Mouse (Mus musculus) thymus, postnatal 0 days (tissue): ENCODE data around the gene Ifi27l2b. TPM values are rescaled to one million over a fixed set of nuclear protein-coding genes. Genes with fewer than 3 reads are reported as not detected.
A peak's percentile ranks its signal among the peaks of the same experiment; 100 is the strongest.
"Not testable (repeated sequence)": the region's sequence is repeated elsewhere in the genome, so short reads cannot be mapped to it uniquely, and the experiment has no call there.

Experiments
- DNase-seq: peaks from one replicate; pipeline ENCODE4 v3.0.0-alpha.2; 2015; ENCODE audit warnings: low spot score
- polyA plus RNA-seq: library from polyadenylated mRNA; unstranded; fragments of >200 nt; fragmentation: Nextera tagmentation; extraction: Ambion mirVana; gene quantifications from 2 replicates; pipeline ENCODE4 v1.2.1, GENCODE M21; 2015

Ifi27l2b gene
- 0.25 and 0.46 TPM in 2 replicates for polyA plus RNA-seq

- no peak for DNase-seq
Observed at GRCm38 (mm10) chr12:103457140-103457539, at the start of gene Ifi27l2b. Gene Ifi27l2b, minus strand, starts transcription at chr12:103457223.

DNA sequence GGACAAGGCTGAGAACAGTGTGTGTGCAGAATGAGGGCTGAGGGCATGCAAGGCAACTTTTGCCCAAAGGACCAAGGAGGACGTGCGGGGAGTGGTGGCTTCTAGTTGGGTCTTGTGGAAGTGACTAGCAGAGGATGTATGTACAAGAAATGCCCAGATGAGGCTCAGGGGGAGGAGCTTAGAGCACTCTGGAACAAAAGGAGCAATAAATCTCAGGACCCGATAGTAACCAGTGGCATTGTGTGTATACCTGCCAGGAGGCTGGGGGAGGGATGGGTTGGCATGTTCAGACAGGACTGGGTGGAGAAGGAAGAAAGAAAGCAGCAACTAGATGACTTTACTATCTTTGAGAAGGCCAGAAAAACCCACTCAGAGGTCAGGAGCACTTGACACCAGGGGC is 47.4 kb upstream of the Ifi27l2b start:
- DNase-seq: no peak

DNA sequence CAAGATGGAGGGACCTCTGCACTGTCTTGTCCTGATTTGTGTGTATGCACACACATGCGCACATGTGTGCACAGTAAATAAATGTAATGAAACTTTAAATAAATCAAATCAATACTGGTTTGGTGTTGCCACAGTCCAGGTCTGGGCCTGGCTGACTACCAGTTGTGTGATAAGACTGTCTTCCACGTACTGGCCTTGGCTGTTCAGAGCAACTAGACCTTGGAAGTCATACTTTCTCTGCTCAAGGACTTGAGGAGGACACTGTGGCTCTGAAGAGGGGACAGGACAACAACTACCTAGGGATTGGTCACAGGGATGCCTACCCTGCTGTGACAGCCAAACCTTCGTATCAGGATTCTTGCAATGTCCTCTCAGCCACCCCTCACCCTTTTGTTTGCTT is 46.3 kb upstream of the Ifi27l2b start:
- no peak for DNase-seq

DNA sequence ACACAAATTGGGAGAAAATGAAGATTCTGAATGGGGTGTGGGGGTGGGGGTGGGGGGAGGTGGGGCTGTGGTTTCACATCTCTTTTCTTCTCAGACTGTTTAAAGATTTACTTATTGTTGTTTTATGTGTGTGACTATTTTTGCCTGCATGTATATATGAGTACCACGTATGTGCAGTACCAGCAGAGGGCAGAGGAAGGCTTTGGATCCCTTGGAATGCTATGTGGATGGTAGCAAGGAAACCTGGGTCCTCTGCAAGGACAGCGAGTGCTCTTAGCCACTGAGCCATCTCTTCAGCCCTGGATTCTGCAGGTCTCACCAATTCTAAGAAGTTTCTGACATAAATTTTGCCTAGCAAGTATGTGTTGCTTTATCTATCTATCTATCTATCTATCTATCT is 42.2 kb upstream of the Ifi27l2b start:
- DNase-seq: no peak

DNA sequence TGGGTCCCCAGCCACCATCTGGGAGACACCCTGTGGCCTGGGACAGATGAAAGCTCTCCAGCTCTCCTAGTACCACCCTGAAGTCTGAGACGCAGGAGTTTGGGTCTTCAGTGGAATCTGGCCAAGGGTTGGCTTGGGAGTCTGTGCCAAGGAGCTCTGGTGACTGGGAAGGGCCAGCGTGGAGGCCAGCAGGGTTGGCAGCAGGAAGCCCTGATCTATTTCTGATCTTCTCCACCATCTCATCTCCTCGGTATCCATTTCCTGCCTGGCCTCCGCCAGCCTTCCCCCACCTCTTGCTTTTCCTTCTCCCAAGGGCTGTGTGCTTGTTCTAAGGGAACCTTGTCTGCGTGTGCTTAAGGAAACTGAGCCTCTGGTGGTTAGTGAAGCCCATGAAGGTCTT is 41.7 kb upstream of the Ifi27l2b start:
- DNase-seq: no peak

DNA sequence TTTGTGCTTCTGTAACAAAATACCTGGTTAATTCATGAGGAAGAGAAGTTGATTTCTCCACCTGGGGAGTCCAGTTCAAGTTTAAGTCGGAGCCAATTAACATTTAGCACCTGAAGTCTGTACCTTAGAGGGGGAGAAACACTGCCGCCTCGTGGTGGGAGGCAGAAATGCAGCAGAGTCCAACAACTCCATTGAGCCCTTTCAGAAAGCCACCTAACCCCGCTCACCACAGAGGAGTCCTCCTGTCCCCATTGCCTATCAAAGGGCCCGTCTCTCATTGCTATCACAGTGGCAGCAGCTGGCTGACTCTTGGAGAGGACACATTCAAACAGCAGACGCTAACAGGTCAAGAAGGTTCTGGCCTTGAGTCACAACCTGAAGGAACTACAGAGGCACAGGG is 37.5 kb upstream of the Ifi27l2b start:
- DNase-seq: peak; percentile 64

- DNase-seq: peak; percentile 73
Observed at GRCm38 (mm10) chr12:103492767-103493166, 35.7 kb upstream of the Ifi27l2b start.

GRCm38 (mm10) chr12:103491091-103491730 is 34.2 kb upstream of the Ifi27l2b start:
- no peak for DNase-seq

DNA sequence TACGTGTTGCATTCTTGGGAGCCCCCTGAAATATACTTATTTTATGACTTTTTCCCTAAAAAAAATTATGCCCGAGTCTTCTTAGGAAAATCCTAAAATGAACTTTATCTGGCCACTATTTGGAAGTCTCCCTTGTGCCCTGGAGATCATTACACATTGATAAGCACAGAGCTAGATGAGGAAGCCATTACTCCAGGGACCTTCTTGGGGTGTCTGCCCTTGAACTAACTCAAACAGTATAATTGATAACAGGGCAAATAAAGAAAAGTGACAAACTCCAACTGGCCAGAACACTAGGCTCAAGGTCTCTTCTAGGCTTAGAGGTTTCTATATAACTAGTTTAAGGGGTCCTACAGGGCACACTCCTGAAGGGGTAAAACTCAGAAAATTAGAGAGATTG is 30.7 kb upstream of the Ifi27l2b start:
- DNase-seq: no peak

DNA sequence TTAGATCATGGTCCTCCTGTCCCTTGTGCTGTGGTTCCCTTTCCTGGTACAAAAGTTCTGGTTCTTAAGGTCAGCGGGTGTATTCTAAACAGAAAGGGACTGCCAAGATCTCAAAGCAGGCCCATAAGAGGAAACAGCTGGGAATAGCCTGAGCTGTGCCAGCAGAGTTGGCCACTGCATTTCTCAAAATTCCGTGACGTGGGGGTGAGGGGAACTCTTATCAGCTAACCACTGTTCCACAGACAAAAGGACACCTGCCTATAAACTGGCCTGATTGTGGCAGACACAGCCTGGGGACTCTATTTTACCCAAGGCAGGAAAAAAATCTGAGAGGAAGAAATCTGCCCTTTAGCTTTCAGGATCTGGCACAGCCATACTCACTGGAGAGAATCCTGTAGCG is 30.3 kb upstream of the Ifi27l2b start:
- no peak for DNase-seq

DNA sequence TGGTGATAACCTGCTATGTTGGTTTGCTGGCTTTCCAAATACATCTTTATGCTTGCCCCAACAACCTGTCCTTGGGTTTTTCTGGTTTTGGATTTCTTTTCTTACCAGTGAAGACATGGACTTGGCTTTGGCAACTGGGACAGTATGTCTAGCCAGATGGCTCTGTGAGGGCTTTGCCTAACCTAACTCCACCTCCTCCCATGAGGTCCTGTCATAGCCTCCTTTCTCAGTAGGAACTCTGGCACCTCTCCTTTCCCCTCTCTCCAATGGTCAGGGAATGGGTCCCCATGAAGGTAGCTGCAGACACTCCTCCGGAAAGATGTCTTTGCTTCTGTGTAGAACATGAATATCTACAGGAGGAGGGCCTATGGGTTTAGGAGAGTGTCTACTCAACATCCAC is 29.7 kb upstream of the Ifi27l2b start:
- no peak for DNase-seq

DNA sequence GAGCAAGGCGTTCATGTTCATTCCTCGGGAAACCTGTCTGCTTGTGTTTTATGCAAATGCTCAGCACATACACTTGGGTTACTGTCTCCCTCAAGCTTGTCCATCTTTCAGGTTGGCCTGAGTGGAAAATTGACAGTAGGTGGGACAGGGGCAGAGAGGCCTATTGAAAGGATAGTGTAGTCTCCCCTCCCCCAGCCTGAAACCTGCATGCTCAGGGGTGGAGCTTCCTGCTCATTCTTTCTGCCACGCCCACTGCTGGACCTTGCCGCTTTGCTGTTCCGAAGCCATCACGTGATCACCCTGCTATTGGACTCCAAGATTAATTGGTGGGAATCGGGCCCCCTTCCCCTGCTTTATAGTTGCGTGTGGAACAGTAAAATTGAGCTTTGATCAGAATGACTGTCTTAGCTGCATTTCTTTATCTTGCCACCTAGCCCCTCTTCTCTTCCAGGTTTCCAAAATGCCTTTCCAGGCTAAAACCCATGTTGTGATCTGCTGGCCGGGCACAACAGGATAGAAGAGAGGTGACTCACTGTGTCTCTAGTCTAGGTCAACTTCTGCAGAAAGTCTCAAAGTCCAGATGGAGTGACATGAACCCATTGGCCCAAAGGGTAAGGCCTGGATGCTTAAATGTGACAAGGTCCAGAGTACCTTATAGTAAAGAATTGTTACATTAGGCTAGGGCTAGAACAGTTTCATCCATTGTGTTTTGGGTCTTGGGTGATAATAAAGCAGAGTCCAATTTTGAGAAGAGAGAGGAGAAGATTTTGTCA is 27.4 kb upstream of the Ifi27l2b start:
- not testable (repeated sequence) for DNase-seq

DNA sequence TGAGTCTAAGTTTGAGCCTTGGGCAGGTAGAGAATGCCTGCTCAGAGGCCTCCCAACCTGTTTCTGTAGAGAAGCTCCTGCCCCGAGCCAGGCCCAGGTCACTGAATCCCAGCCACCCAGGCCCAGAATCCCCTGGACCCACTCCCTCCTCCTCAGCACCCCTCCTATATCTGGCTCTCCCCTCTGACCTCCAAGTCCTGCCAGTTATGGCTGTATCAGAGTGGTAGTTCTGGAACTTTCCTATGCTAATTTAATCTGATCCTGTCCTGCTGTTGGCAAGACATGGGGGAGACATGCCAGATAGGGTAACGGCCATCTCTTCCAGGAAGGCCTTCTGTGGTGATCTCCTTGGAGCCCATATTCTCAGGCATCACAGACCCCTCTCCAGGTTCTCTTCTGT is 25.8 kb upstream of the Ifi27l2b start:
- no peak for DNase-seq

- no peak for DNase-seq
Observed at GRCm38 (mm10) chr12:103481671-103482070, 24.6 kb upstream of the Ifi27l2b start.

DNA sequence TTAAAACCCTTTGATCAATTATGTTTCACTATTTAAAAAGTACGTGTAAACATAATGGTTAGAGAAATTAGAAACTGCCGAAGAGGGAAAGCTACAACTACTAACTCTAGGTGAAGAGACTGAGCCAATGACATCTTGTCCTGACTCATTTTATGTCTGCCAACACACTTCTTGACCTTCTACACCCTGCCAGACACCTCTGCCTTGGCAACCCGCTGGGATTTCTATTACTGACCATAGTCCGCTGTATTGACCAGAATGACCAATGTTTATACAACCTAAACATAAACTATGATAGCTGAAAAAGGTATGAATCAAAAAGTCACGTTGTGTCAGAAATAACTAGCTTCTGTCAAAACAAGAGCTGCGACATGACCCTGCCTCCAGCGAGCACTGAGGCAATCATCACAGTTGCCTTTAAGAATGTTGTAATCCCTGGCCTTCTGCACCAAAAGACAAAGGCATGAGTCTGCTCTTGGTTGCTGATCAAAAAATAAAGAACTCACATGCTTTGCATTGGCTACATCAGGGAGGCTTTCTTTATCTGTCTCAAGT is 20.5 kb upstream of the Ifi27l2b start:
- no peak for DNase-seq

DNA sequence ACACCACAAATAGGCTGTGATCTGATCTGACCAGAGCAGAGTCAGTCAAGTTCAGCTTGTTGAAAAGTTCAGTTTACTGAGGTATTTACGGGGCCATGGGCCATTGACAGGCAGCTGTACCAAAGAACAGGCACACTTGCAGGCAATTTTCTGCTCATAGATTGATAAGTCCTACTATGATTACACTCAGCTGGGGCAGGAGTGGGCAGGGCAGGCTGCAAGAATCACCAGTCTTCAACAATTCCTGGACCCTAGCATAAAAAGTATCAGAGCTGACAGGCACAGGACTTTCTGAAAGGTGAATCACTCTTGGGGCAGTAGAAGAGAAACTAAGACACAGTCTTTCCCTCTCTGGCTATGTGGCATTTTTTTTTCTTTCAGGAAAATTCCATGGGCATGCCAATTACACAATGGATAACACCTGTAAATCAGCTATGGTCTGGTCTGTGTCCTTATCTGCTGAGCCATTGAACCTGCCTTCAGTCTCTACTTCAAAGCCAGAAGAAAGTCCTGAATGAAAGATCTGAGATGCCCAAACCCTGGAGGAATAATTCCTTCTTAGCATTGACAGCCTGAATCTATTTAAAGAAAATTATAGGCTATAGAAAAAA is 19.9 kb upstream of the Ifi27l2b start:
- no peak for DNase-seq

- DNase-seq: no peak
Observed at GRCm38 (mm10) chr12:103474481-103474880, 17.5 kb upstream of the Ifi27l2b start.

DNA sequence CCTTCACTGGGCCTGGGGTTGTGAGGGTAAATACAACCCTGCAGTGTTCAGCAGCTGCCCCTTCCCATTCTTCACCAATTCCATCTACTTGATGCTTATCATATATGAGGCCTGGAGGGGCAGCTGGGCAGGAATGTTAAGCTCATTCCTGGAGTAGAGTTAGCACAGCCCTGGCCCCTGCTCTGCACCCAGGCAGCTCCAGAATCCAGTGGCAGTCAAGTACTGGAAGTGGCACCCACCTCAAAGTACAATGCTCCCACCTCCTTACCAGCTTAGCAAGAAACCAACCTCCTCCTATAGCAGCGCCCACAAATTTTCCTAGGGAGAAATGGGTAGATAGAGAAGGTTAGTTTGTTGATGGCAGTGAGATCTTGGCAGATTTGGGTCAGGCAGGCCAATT is 296 bp downstream of the Ifi27l2b start:
- DNase-seq: not testable (repeated sequence)

- DNase-seq: no peak
Observed at GRCm38 (mm10) chr12:103453361-103453760, 3.7 kb downstream of the Ifi27l2b start.

- no peak for DNase-seq
Observed at GRCm38 (mm10) chr12:103445060-103445459, 12.0 kb downstream of the Ifi27l2b start.

DNA sequence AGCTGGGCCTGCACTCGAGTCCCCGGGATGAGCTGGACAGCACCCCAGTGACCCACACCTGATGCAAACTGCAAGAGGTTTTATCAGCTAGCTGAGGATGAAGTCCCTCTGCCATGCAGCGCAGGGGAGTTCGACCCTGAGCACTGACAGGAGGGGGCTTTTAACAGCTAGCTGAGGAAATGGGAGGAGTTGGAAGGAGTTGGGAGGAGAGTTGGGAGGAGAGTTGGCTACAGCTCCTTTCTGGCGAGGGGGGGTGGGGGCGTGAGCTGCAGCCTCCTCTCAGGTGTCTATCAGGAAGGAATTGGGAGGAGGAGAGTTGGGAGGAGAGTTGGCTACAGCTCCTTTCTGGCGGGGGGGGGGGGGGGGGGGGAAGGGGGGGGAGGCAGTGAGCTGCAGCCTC is 12.8 kb downstream of the Ifi27l2b start:
- DNase-seq: not testable (repeated sequence)

GRCm38 (mm10) chr12:103443524-103443923 is 13.5 kb downstream of the Ifi27l2b start, which contains the start of gene Ifi27l2a:
Gene Ifi27l2a, minus strand, starts transcription at chr12:103443680.
- DNase-seq: no peak
